Comparison of ENCODE assay signal across 30 mouse cellular contexts in the genomic region with DNA sequence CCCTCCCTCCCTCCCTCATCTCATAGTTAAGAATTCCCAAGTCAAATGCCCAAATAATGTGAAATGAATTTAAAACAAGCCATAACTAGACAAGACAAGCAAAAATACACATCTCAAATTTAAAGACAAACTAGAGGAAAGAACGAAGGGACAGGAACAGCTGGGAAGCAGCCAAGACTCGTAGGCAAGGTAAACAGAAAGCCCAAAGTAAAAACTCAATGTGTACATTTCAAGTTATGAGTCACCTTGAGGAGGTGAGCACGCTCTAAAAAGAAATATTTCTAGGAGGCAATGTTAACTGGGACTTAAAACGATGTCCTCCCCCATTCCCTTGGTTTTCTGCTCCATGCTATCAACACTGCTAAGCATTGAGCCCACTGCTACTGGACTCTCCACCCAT.
A peak's percentile ranks its signal among the peaks of the same experiment; 100 is the strongest.
DNase-seq lines count a peak whose midpoint lies in the region; ATAC-seq and TF ChIP-seq lines count a peak whose summit lies in the region.
"Had no signal": no experiment of that assay in that cellular context is flagged by ENCODE, and none has a peak within 500 bp of the region (broad histone marks: within the 10 kb centered on the region; RNA-seq: fewer than 3 reads in every experiment).

No protein-coding gene starts in this region.

- no peaks in the 10 kb centered on the region for H3K4me1 ChIP-seq in intestine, embryonic 15.5 days (replicated peaks)
- no peaks in the 10 kb centered on the region for H3K4me1 ChIP-seq in intestine, embryonic 16.5 days (ENCODE audit: control insufficient read depth, insufficient read depth, low read length)
- H3K4me1 ChIP-seq in lung, postnatal 0 days (ENCODE audit: insufficient read depth, low read depth, low read length) = no peaks in the 10 kb centered on the region
- H3K4me1 ChIP-seq in lung, adult 2 months (ENCODE audit: control insufficient read depth, insufficient read depth, low read length) = no peaks in the 10 kb centered on the region
- H3K4me1 ChIP-seq: embryonic facial prominence, embryonic 12.5 days; forebrain, embryonic 15.5 days; midbrain, embryonic 13.5 days; neural tube, embryonic 13.5 days; stomach, embryonic 15.5 days had no signal

- TF ChIP-seq EP300 in lung, postnatal 0 days (IDR thresholded peaks at IDR 0.05) = no peak

- no peak for TF ChIP-seq CTCF in lung, postnatal 0 days (IDR thresholded peaks at IDR 0.05)
- no peak for TF ChIP-seq CTCF in lung, adult 2 months (IDR thresholded peaks at IDR 0.05; ENCODE audit: insufficient read depth, low read length)

- H3K36me3 ChIP-seq in intestine, embryonic 15.5 days = no peaks in the 10 kb centered on the region
- no peaks in the 10 kb centered on the region for H3K36me3 ChIP-seq in intestine, embryonic 16.5 days (ENCODE audit: control insufficient read depth, insufficient read depth, low read length)
- no peaks in the 10 kb centered on the region for H3K36me3 ChIP-seq in lung, postnatal 0 days (ENCODE audit: insufficient read depth, low read length)
- H3K36me3 ChIP-seq: embryonic facial prominence, embryonic 12.5 days; forebrain, embryonic 10.5 days; forebrain, embryonic 15.5 days; kidney, embryonic 15.5 days; midbrain, embryonic 13.5 days; neural tube, embryonic 13.5 days; stomach, embryonic 15.5 days had no signal

- no peak overlapping the region for H3K4me2 ChIP-seq in intestine, embryonic 15.5 days (replicated peaks)
- H3K4me2 ChIP-seq in intestine, embryonic 16.5 days (ENCODE audit: low read depth, low read length) = no peak overlapping the region
- H3K4me2 ChIP-seq in lung, postnatal 0 days (replicated peaks; ENCODE audit: low read depth, low read length) = no peak overlapping the region
- H3K4me2 ChIP-seq: embryonic facial prominence, embryonic 12.5 days; forebrain, embryonic 15.5 days; heart, embryonic 11.5 days; hindbrain, embryonic 14.5 days; kidney, embryonic 15.5 days; midbrain, embryonic 13.5 days; neural tube, embryonic 13.5 days; stomach, embryonic 15.5 days had no signal

- no peaks in the 10 kb centered on the region for H3K27me3 ChIP-seq in intestine, embryonic 15.5 days (replicated peaks)
- no peaks in the 10 kb centered on the region for H3K27me3 ChIP-seq in intestine, embryonic 16.5 days (replicated peaks; ENCODE audit: control insufficient read depth, insufficient read depth, low read length)
- H3K27me3 ChIP-seq in lung, postnatal 0 days (replicated peaks; ENCODE audit: insufficient read depth, low read length) = no peaks in the 10 kb centered on the region
- H3K27me3 ChIP-seq: embryonic facial prominence, embryonic 12.5 days; forebrain, embryonic 15.5 days; kidney, embryonic 15.5 days; midbrain, embryonic 13.5 days; neural tube, embryonic 13.5 days; stomach, embryonic 15.5 days had no signal

- DNase-seq in lung, postnatal 0 days (ENCODE audit: low spot score) = peak; percentile 41
- no peak for DNase-seq in lung, adult 2 months
- peak; percentile 28 to 35 for DNase-seq in urinary bladder, postnatal 36 days (ENCODE audit: low spot score in 2 of 2)
- DNase-seq in urinary bladder, postnatal 10 days (ENCODE audit: low spot score) = no peak
- DNase-seq in spleen, postnatal 10 days (ENCODE audit: low spot score in 2 of 2) = no peak
- DNase-seq: adrenal gland, postnatal 10 days; cerebellum, adult 11 months; cerebellum, adult 9-10 months; cerebellum, postnatal 36 days; gastrocnemius, postnatal 25 days; heart, adult 18-20 months; kidney, adult 18-20 months; kidney, postnatal 36 days; layer of hippocampus, postnatal 36 days; liver; thymus, postnatal 4 days had no signal

- WGBS in intestine, embryonic 15.5 days = 29% methylated on average over 4 of the region's 4 CpGs
- 28% methylated on average over 4 of the region's 4 CpGs for WGBS in intestine, embryonic 16.5 days
- WGBS in lung, postnatal 0 days = 24% methylated on average over 4 of the region's 4 CpGs
- WGBS in lung, adult 2 months = 30% methylated on average over 4 of the region's 4 CpGs

- TF ChIP-seq POLR2A in lung, adult 2 months (IDR thresholded peaks at IDR 0.05; ENCODE audit: borderline replicate concordance, extremely low read depth, low read depth, low read length) = no peak

- H3K9me3 ChIP-seq in intestine, embryonic 15.5 days = no peaks in the 10 kb centered on the region
- no peaks in the 10 kb centered on the region for H3K9me3 ChIP-seq in intestine, embryonic 16.5 days (ENCODE audit: control insufficient read depth, low read length)
- H3K9me3 ChIP-seq in lung, postnatal 0 days (ENCODE audit: low read length) = no peaks in the 10 kb centered on the region
- H3K9me3 ChIP-seq: embryonic facial prominence, embryonic 12.5 days; forebrain, embryonic 10.5 days; forebrain, embryonic 15.5 days; kidney, embryonic 15.5 days; midbrain, embryonic 13.5 days; neural tube, embryonic 13.5 days; stomach, embryonic 15.5 days had no signal

- H3K27ac ChIP-seq in intestine, embryonic 15.5 days = 0 out of 2 replicates have a peak overlapping the region, but pooled peaks have one; percentile 13
- H3K27ac ChIP-seq in intestine, embryonic 16.5 days (ENCODE audit: low read length) = no peak overlapping the region
- H3K27ac ChIP-seq in lung, postnatal 0 days (ENCODE audit: low read length) = no peak overlapping the region
- H3K27ac ChIP-seq: embryonic facial prominence, embryonic 12.5 days; forebrain, embryonic 10.5 days; forebrain, embryonic 15.5 days; hindbrain, embryonic 14.5 days; kidney, embryonic 15.5 days; liver, embryonic 14.5 days; macrophage; midbrain, embryonic 13.5 days; neural tube, embryonic 13.5 days; stomach, embryonic 15.5 days had no signal

- no peak for ATAC-seq in intestine, embryonic 15.5 days
- ATAC-seq in intestine, embryonic 16.5 days = no peak
- no peak; the same call in 1 of the 2 replicates for ATAC-seq in lung, postnatal 0 days
- ATAC-seq: forebrain, embryonic 15.5 days; midbrain, embryonic 13.5 days; Patski had no signal

- no peak overlapping the region for H3K9ac ChIP-seq in intestine, embryonic 15.5 days
- H3K9ac ChIP-seq in intestine, embryonic 16.5 days (ENCODE audit: low read depth, low read length) = no peak overlapping the region
- H3K9ac ChIP-seq in lung, postnatal 0 days (replicated peaks; ENCODE audit: low read depth) = no peak overlapping the region
- H3K9ac ChIP-seq: embryonic facial prominence, embryonic 12.5 days; forebrain, embryonic 15.5 days; hindbrain, embryonic 14.5 days; kidney, embryonic 15.5 days; liver, embryonic 14.5 days; midbrain, embryonic 13.5 days; neural tube, embryonic 13.5 days; stomach, embryonic 15.5 days had no signal

- H3K4me3 ChIP-seq in intestine, embryonic 15.5 days (replicated peaks) = no peak overlapping the region
- no peak overlapping the region for H3K4me3 ChIP-seq in intestine, embryonic 16.5 days (ENCODE audit: low read length)
- no peak overlapping the region for H3K4me3 ChIP-seq in lung, postnatal 0 days (ENCODE audit: low read depth, low read length)
- H3K4me3 ChIP-seq in lung, adult 2 months (replicated peaks; ENCODE audit: extremely low read depth, low read depth, low read length) = no peak overlapping the region
- H3K4me3 ChIP-seq: embryonic facial prominence, embryonic 12.5 days; forebrain, embryonic 10.5 days; forebrain, embryonic 15.5 days; kidney, embryonic 15.5 days; midbrain, embryonic 13.5 days; neural tube, embryonic 13.5 days; stomach, embryonic 15.5 days had no signal

Comparison
In these comparisons a context has a peak if more than half of its experiments do, and no peak if none do; other contexts are left out.
1. DNase-seq: peak in lung, postnatal 0 days (single experiment) and urinary bladder, postnatal 36 days (2 of 2); none in lung, adult 2 months (single experiment), urinary bladder, postnatal 10 days (single experiment) and spleen, postnatal 10 days (0 of 2).